Mouse (Mus musculus): Measurements from ENCODE around the gene Ccdc66. TPM values are rescaled to one million over a fixed set of nuclear protein-coding genes. Genes with fewer than 3 reads are reported as not detected.
A peak's percentile ranks its signal among the peaks of the same experiment; 100 is the strongest.

Gene Ccdc66
- 10.5 and 12.0 TPM in 2 replicates for polyA plus RNA-seq (2012; rRNA removed)

DNA sequence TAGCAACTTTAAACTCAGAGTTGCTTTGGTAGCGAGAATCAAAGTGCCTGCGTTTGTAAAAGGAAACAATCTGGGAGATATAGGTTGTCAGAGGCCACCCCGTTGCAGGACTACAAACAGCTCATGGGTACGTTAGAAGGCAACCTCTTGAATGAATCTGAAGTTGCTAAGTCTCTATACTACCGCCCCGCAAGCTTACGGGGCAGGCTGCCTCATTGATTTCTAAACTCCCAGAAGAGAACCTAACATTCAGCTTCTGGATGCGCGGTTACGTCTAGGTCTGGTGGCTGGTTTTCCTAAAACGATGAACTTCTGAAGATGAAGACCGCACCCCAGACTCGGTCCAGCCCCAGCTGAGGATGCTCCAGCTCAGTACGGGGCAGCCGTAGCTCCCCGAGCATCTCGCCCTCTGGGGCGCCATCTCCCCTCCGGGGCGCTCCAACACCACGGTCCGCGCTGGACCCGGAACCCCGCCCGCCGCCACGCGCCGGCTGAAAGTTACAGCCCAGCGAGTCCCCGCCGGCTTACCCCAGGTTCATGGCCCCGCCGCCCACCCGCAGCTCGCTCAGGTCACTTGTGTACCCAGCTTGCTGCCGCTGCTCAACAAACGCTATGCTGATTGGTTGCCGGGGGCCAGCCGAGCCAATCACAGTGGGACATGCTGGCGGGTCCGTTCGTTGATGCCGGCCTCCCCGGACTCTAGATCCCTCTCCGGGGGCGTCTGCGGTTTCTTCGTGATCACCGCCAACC is at the start of gene Ccdc66:
Gene Ccdc66 (minus strand): TSS at position 567 of the 750 bp plus-strand sequence.
- H3K4me3 ChIP-seq (ENCODE audit: insufficient read depth, low read length), result peak within 1 kb of the TSS; percentile 83
- H3K4me1 ChIP-seq (ENCODE audit: control insufficient read depth, insufficient read depth, low read length), result no peaks in the 10 kb centered on the region
- peak; percentile 42; the same call in 1 of the 2 replicates for TF ChIP-seq POLR2A (IDR thresholded peaks at IDR 0.05; ENCODE audit: extremely low read depth, insufficient read depth, low read length)
- TF ChIP-seq CTCF (IDR thresholded peaks at IDR 0.05; ENCODE audit: extremely low read depth, insufficient read depth, low read length), result no peak

DNA sequence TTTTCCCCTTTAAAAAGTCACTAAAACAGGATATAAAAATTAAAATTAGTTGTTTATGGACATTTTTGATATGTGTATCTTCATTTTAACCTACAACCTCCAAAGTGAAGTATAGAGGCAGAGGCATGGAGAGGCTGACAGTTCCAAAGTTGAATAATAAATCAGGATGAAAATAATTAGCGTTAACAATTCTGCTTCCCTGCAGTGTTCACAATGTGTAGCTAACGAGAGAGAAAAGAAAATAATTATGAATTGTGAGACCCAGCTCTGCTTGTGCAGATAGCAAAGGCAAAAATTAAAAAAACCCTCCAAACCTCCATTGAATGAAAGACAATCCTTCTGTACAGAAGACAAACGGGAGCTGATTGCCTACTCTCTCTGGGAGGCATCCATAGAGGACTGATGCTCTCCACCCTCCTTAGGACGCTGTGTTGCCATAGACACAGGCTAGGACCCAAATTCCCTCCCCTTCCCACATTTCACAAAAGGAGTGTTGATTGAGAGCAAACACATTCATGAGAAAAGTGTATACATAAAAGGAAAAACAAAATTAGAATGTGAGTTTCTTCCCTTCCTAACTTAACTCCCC is 35.7 kb upstream of the Ccdc66 start:
- TF ChIP-seq CTCF (IDR thresholded peaks at IDR 0.05; ENCODE audit: extremely low read depth, insufficient read depth, low read length), result no peak
- TF ChIP-seq POLR2A (IDR thresholded peaks at IDR 0.05; ENCODE audit: extremely low read depth, insufficient read depth, low read length), result no peak
- H3K4me1 ChIP-seq (ENCODE audit: control insufficient read depth, insufficient read depth, low read length), result no peaks in the 10 kb centered on the region
- H3K4me3 ChIP-seq (ENCODE audit: insufficient read depth, low read length), result no peak overlapping the region
- no peak overlapping the region for H3K27ac ChIP-seq (ENCODE audit: insufficient read depth, low read length)

More for the DNA sequence above, at the start of gene Ccdc66:
- H3K27ac ChIP-seq (ENCODE audit: insufficient read depth, low read length), result 0 out of 2 replicates have a peak within 1 kb of the TSS, but pooled peaks have one; percentile 31

DNA sequence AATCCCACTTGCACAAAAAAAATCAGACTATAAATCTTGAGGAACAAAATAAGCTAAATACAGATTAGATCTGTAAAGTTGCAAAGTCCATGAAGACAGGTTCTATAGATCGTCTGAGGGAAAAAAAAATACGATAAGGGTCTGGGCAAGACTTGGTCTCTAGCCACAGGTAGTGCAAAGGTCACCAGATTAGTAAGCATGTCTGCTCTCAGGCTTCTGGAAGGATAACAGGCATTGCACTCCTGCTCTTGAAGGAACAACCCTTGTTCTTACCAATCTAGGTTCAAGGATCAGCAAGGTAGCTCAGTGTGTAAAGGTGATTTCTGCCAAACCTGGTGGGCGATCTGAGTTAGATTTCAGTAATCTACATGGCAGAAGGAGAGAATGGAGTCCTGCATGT is 28.2 kb upstream of the Ccdc66 start:
- H3K27ac ChIP-seq (ENCODE audit: insufficient read depth, low read length), result no peak overlapping the region
- TF ChIP-seq POLR2A (IDR thresholded peaks at IDR 0.05; ENCODE audit: extremely low read depth, insufficient read depth, low read length) (no peak), CTCF (IDR thresholded peaks at IDR 0.05; ENCODE audit: extremely low read depth, insufficient read depth, low read length) (no peak)
- no peaks in the 10 kb centered on the region for H3K4me1 ChIP-seq (ENCODE audit: control insufficient read depth, insufficient read depth, low read length)
- H3K4me3 ChIP-seq (ENCODE audit: insufficient read depth, low read length), result no peak overlapping the region

DNA sequence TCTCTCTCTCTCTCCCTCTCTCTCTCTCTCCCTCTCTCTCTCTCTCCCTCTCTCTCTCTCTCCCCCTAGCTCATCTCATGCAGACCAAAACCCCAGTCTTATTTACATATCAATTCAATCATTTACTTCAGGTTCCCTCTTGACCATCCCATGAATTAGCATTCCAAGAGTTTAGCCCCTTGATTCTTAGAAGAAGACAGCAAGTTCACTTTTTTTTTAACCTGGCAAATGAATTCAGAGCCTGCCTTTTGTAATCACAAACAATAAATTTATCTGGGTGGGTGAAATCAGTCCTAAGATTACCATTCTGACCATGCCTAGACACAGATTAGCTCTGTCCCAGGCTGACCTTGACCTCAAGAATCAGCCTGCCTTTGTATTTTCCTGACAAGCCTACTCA is 16.3 kb upstream of the Ccdc66 start:
- Histone ChIP-seq H3K4me1 (ENCODE audit: control insufficient read depth, insufficient read depth, low read length) (no peaks in the 10 kb centered on the region), H3K4me3 (ENCODE audit: insufficient read depth, low read length) (no peak overlapping the region), H3K27ac (ENCODE audit: insufficient read depth, low read length) (no peak overlapping the region)
- TF ChIP-seq CTCF (IDR thresholded peaks at IDR 0.05; ENCODE audit: extremely low read depth, insufficient read depth, low read length) (no peak), POLR2A (IDR thresholded peaks at IDR 0.05; ENCODE audit: extremely low read depth, insufficient read depth, low read length) (no peak)

DNA sequence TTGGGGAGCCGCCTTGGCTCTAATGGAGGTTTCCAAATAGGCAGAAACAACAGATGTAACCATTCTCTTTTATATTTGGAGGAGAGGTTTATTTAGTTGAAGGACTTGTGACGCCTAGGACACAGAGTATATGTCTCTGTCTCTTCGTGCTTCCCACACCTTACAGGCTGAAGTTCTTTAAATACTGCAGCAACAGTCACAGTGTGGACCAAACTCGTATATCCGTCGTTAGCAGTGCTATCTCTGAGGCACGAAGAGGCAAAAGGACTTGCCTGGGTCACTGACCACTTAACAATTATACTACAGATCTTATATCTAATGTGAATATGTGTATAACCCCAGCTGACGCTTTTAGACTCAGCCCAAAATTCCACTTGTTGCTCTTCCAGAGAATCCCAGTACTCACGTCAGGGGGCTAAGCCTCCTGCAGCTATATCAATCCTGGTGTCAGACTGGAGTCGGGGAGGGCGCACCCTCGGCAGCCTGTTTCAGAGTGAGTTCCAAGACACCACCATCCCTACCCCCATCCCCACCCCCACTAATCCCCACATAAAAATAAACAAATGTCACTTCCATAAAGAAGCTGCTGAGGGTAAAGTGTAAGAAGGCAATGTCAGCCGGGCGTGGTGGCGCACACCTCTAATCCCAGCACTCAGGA is 513 bp upstream of the Ccdc66 start:
- Histone ChIP-seq H3K4me1 (ENCODE audit: control insufficient read depth, insufficient read depth, low read length) (no peaks in the 10 kb centered on the region), H3K4me3 (ENCODE audit: insufficient read depth, low read length) (peak overlapping the region; percentile 83), H3K27ac (ENCODE audit: insufficient read depth, low read length) (0 out of 2 replicates have a peak overlapping the region, but pooled peaks have one; percentile 31)
- no peak for TF ChIP-seq CTCF (IDR thresholded peaks at IDR 0.05; ENCODE audit: extremely low read depth, insufficient read depth, low read length)
- no peak for TF ChIP-seq POLR2A (IDR thresholded peaks at IDR 0.05; ENCODE audit: extremely low read depth, insufficient read depth, low read length)

DNA sequence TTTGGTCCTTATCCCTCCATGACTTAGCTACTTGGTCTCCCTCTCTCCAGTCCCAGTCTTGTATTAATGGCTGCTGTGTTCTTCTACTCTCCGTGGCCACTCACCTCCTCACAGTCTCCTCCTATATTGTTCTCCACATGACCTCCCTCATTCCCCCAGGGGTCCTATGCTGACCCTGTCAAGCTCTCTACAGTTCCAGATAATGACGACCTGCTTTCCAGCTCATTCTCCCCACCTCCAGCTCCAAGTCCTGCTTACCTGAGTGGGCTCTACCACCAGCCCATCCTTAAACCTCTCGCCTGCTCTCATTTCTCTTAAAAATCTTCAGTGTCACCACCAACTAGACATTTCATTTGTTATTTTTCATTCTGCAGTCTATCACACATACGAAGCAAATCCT is 7.2 kb downstream of the Ccdc66 start:
- H3K4me1 ChIP-seq (ENCODE audit: control insufficient read depth, insufficient read depth, low read length), result no peaks in the 10 kb centered on the region
- TF ChIP-seq CTCF (IDR thresholded peaks at IDR 0.05; ENCODE audit: extremely low read depth, insufficient read depth, low read length) (no peak), POLR2A (IDR thresholded peaks at IDR 0.05; ENCODE audit: extremely low read depth, insufficient read depth, low read length) (no peak)
- no peak overlapping the region for H3K27ac ChIP-seq (ENCODE audit: insufficient read depth, low read length)
- H3K4me3 ChIP-seq (ENCODE audit: insufficient read depth, low read length), result no peak overlapping the region

DNA sequence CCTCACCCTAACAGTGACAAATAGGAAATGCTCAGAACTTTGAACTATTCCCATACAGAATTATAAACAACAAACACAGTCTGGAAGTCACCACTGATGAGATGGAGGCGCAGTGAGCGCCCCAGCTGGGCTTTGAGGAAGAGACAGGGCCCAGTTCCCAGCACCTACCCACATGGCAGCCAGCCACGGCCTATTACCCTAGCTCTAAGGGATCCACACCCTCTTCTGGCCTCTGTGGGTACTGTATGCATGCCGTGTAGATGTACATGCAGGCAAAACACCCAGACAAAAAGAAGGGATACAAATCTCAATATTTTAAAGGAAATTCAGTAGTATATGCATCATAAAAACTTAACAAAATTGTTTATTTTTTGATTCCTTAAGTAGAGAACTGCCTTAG is 14.7 kb downstream of the Ccdc66 start:
- TF ChIP-seq CTCF (IDR thresholded peaks at IDR 0.05; ENCODE audit: extremely low read depth, insufficient read depth, low read length) (0 out of 2 replicates have a peak, but pooled peaks have one; percentile 2), POLR2A (IDR thresholded peaks at IDR 0.05; ENCODE audit: extremely low read depth, insufficient read depth, low read length) (no peak)

DNA sequence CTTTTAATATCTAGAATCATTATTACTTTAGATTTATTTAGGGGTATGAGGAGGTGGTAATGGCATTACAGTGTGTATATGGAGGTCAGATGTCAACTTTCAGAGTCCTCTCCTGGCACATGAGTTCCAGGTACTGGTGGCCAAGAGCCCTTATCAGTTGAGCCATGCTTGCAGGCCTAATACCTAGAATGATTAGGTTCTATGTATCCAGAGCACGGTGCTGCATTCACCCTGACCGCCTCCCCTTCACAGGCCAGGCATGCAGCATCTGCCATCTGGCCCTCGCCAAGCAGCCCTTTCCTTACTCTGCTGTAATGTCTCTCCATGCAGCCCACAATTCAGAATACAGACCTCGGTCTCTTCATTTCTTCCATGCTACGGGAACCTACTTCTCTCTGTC is 16.9 kb downstream of the Ccdc66 start:
- Histone ChIP-seq H3K27ac (ENCODE audit: insufficient read depth, low read length) (no peak overlapping the region), H3K4me3 (ENCODE audit: insufficient read depth, low read length) (no peak overlapping the region), H3K4me1 (ENCODE audit: control insufficient read depth, insufficient read depth, low read length) (no peaks in the 10 kb centered on the region)
- TF ChIP-seq POLR2A (IDR thresholded peaks at IDR 0.05; ENCODE audit: extremely low read depth, insufficient read depth, low read length), result no peak
- TF ChIP-seq CTCF (IDR thresholded peaks at IDR 0.05; ENCODE audit: extremely low read depth, insufficient read depth, low read length), result no peak

More for the DNA sequence above, 14.7 kb downstream of the Ccdc66 start:
- no peak overlapping the region for H3K27ac ChIP-seq (ENCODE audit: insufficient read depth, low read length)
- no peaks in the 10 kb centered on the region for H3K4me1 ChIP-seq (ENCODE audit: control insufficient read depth, insufficient read depth, low read length)
- H3K4me3 ChIP-seq (ENCODE audit: insufficient read depth, low read length), result no peak overlapping the region

DNA sequence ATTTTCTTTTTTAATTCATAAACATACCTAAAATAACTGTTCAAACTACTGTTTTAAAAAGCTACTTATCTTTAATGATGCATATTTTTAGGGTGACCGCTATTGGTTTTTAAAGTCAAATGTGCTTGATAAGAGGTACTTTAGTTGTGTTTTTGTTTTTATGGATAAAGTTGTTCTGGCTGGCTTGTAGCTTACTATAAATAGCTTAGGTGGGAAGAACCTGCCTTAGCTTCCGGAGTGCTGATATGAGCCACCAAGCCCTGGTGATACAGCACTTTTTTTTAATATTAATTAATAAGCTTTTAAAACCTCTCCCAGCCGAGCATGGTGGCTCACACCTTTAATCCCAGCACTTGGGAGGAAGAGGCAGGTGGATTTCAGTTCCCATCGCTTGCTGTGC is 61.3 kb downstream of the Ccdc66 start:
- no peak overlapping the region for H3K27ac ChIP-seq (ENCODE audit: insufficient read depth, low read length)
- no peak for TF ChIP-seq CTCF (IDR thresholded peaks at IDR 0.05; ENCODE audit: extremely low read depth, insufficient read depth, low read length)
- TF ChIP-seq POLR2A (IDR thresholded peaks at IDR 0.05; ENCODE audit: extremely low read depth, insufficient read depth, low read length), result no peak
- no peak overlapping the region for H3K4me3 ChIP-seq (ENCODE audit: insufficient read depth, low read length)

More for the DNA sequence above, 61.3 kb downstream of the Ccdc66 start:
- peaks cover 3% of the 10 kb centered on the region for H3K4me1 ChIP-seq (ENCODE audit: control insufficient read depth, insufficient read depth, low read length)

Data from cortical plate, adult 2 months (tissue).